Mouse (Mus musculus): ENCODE data around the gene Ets2.

GRCm38 (mm10) chr16:95657187-95657586, 44.7 kb upstream of the Ets2 start:
- TF ChIP-seq CTCF (IDR thresholded peaks at IDR 0.05; ENCODE audit: low read depth): no peak
- TF ChIP-seq EP300 (IDR thresholded peaks at IDR 0.05; ENCODE audit: low read depth): no peak
